Mouse (Mus musculus) neural tube, embryonic 10.5 days (tissue): ENCODE data around the gene Arhgap21.
"Not testable (repeated sequence)": the region's sequence is repeated elsewhere in the genome, so short reads cannot be mapped to it uniquely, and the experiment has no call there.

Experiments used
- DNase-seq: peaks from one replicate; pipeline ENCODE4 v3.0.0-alpha.2; 2017; ENCODE audit warnings: low spot score; ENCODE audit errors: extremely low spot score

Gene Arhgap21

DNA sequence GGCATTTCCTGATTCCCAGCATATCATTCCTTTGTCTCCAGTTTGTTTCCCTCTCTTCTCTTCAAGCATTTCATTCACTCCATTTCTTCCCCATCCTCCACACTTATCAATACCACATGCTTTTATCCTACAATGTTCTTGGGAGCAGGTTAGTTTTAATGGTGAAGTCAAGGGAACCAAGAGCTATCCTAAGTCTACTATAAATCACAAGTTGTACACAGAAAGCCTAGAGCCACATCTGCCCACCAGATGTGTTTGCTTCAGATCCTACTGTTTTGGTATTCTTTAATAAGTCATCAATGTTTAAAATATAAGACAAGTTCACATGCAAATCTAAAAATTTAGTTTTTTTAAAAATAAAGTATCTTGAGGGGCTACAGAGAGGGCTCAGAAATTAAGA lies 27.6 kb downstream of the Arhgap21 start:
- no peak for DNase-seq

DNA sequence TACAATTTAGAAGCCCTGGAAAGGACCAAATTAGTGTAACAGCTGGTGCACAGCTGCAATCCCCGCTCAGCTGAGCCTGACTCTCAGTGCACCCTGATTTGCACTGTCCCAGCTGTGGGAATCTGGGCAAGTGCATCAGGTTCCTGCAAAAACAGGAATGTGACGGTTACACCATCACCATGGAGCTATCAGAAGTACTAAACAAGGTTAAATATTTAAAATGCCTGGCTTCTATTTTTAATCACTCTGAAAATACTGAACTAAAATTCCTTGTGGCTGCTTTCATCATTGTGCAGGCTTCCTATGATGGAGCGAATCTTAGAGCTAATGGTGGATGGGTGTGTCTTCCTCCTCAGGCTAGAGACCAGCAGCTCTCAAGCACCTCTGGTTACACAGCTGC lies 29.3 kb downstream of the Arhgap21 start:
- DNase-seq = no peak

DNA sequence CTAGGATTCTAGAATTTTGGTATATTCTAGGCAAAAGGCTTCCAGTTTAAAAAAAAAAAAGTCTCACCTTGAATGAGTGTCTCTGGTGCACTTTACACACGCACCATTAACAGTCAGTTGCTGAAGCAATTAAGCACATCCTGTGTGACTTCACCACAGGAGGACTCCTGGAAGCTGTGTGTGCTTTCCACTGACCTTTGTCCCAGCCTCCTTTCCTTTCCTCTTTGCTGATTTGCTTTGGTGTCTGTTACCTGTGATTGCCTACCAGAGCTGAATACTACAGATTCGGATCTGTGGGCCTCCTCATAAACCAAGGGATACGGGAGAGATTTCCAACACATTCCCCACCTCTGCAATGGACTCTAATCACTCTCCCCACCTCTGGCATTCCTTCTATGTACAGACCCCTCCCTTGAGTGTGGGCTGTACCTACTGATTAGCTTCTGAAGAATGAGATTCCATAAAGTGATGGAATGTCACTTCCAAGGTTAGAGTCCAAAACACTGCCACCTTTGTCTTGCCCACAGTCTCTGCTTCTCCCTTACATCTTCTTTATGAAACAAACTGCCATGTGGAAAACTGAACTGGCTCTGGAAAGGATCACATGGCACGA lies 32.0 kb downstream of the Arhgap21 start:
- DNase-seq = no peak

DNA sequence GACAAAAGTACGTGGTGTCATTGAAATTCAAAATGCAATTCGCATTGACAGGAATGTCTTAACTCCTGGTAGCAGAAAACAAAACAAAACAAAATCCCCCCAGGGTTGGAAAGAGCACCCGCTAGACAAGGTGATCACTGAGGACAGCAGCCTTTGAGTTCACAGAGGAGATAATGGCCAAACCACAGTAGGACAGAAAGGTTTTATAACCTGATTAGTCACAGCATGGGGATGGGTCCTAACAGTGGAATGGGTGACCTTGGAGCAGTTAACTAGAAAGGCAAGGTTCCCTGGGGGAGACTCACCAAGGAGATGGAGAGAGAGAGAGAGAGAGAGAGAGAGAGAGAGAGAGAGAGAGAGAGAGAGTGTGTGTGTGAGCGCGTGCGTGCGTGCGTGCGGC lies 34.3 kb downstream of the Arhgap21 start:
- DNase-seq = no peak

DNA sequence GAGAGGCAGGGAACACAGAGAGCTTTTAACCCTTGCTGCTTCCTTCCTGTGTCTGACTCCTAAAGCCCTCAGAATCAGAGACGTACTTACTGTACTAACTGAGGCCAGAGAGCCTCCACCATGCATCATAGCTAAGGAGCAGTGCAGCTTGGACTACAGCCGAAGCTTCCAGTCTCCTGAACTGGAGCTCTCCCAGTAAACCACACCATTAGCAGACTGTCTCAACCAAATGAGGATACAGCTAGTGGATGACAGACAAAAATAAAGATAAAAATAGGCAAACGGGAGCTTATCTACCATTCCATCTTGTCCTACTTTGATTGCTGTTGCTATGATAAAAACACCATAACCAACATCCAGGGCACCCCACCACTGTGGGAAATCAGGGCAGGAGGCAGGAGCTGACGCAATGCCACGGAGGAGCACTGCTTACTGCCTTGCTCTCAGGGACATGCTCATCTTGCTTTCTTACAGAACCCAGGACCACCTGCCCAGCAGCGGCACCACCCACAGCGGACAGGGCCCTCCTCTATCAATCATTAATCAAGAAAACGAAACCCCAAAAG lies 35.9 kb downstream of the Arhgap21 start:
- no peak for DNase-seq

DNA sequence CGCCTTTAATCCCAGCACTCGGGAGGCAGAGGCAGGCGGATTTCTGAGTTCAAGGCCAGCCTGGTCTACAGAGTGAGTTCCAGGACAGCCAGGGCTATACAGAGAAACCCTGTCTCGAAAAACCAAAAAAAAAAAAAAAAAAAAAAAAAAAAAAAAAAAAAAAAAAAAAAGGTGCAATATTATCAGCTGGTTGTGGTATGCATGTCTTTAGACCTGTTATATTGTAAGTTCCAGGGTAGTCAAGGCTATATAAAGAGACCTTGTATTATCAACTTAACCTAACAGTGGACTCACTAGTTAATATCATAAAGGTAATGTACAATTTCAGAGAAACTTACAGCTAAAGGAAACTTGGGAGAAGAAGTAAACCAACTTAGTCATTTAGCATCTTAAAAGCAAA lies 36.9 kb downstream of the Arhgap21 start:
- not testable (repeated sequence) for DNase-seq

DNA sequence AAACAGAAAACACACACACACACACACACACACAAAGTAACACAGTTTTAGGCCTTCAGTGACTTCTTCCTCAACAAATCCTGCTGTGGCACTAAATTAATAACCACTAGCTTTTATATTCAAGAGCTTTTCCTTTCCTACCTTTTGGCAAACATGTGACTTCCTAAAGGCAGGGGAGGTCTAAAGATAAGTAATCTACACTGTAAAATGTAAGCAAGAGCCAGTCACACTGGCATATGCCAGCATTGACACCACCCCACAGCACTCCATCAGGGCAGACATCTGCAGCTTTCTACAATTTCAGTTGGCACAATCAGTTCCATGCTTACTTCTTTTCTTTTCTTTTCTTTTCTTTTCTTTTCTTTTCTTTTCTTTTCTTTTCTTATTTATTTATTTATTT lies 40.2 kb downstream of the Arhgap21 start:
- no peak for DNase-seq

DNA sequence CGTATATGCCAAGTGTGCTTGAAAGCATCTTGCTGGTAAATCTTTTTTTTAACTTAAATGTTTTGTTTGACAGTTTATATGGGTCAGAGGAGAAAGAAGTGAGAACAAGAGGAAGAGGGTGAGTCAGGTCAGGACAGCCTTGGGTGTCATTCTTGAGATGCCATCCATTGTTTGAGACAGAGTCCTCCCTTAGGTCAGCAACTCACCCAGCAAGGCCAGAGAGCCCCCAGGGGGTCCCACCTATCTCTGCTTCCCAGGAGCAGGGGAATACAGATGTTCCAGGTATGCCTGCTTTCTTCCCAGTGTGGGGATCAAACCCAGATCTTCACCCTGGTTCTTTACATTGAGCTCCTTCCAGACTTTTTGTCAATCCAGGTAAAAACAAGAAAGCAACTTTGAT lies 43.7 kb downstream of the Arhgap21 start:
- DNase-seq = no peak

DNA sequence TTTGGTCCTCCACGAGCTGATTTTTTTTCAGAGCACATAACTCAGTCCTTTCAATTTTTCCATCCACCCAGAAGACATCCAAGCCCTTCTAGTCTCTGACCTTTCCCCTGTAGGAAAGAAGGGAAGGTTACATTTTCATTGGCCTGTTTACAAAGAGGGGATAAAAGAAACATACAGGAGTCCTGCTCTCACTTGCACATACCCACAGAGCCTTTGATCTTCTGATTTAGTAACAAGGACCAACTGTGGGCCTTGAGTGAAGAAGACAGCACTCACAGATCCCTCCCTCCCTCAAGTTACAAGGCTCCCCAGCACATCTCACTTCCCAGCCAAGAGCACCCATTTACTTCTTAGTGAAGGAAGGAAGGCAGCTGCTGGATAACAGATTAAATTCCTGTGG lies 46.3 kb downstream of the Arhgap21 start:
- no peak for DNase-seq

DNA sequence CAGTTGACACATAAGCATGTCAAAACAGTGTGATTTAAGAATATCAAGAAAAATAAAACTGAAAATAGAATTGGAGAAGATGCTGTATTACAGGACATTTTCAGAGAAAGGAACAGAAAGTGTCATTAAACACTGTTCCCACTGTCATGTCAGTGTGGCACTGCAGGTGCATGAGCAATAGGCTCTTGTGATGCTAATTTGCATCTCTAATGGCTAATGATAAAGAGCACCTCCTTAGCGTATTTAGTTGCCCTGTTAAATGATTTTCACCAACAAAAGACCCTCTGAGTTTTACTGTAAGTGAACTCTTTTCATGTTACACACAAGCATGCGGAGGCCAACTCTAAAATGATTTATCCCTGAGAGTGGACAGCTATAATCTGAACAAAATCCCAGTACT lies 47.1 kb downstream of the Arhgap21 start:
- no peak for DNase-seq

DNA sequence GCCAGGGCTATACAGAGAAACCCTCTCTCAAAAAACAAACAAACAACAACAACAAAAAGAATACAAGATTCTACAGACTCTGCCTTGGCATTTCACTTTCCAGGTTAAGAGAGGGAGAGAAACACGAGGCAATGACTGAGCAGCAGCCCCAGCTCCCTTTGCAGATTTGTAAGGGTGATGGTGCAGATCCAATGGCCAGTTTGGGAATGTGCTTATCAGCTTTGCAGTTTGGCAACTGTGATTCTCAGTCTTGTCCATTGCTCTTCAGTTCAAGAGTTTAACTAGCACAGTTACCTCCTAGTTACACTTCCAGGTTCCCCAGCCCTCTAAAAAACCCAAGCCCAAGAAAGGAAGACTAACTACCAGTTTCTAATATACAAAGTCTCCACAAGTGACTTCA lies 47.7 kb downstream of the Arhgap21 start:
- DNase-seq = no peak

DNA sequence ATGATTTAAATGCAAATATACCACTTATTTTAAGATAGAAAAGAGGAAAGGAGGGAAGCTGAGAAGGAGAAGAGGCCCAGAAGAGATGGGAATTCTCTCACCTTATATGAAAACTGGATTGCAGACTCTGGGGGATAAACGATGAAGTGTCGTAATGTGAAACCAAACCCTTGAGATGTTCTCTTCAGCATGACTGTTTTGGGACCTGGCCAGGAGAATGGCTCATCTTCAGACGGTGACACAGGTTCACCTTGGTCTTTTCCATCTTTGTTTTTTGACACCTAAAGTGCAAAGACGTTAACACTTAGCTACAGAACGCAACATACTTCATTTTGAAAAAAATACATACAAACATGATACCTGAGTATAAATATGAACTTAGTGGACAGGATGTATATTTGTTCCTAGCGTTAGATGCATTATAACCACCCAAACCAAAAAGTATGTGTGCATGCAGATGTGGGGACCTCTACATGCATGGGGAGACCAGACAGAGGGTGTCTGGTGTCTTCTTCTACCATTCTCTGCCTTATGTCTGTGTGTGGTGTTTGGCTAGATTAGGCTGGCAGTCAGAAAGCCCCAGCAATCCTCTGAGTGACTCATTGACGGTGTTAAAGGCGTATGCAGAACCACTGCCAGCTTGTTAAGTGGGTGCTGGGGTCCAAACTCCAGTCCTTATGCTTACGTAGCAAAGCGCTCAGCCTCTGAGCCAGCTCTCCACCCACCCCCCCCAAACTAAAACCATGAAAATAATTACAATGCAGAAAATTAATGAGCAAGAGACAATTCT lies 54.0 kb downstream of the Arhgap21 start:
- no peak for DNase-seq

DNA sequence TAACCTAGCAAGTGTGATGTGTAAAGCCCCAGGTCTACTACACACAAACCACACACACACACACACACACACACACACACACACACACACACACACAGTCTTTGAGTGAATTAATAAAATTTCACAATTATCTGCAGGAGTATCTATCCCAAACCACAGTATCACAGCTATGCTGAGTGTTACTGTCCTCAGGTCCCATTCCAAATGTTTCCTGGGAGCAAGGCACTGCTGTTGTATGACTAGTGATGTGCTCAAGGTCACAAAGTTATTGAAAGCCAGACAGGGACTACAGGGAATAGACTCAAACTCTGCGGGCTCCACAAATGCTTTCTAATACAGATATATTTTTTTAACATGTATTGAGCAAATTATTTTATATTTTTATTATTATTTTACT lies 55.7 kb downstream of the Arhgap21 start:
- no peak for DNase-seq

DNA sequence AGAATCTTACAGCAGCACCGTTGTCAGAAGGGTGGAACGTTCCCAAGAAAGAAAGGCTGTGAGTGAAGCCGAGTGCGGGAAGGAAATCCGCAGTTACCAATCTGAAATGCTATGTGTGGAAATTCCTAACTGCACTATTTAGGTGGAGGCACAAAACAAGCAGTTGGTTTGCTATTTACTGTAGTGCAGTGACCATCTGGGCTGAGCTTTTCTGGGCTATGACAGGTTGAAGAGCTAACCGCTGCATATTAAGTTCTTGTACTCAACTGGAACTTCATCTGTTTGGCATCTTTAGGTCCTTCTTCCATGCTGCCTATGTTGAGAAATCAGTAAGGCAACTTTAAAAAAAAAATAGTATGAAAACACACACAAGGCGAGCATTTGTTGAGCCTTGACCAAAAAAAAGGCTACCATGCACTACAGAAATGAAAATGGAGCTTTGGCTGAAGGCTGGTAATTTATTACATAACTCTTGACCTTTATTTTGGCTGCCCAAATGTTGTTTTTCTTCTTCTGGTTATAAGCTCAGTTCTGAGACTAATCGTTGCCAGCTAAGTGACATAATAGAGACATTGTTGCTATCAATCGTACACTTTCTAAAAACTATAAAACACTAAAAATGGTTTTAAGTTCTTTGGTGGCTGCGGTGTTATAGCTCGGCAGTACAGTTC lies 56.2 kb downstream of the Arhgap21 start:
- DNase-seq = no peak

DNA sequence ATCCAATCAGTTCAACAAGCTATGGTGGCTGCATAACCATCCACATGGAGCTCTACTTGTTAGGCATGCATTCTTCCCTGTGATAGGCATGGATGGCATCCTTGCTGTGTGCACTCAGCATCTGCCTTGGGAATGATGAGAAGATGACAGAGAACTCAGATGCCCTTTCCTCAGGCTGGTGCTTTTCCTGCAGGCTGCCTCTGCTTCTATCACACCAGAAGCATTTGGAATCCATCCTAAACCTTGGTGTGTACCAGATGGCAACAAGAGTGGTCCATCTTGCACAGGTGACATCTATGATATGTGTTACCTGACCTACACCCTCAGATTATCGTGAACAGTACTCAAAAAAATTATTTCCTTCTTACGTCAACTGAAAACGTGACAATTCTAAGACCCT lies 58.2 kb downstream of the Arhgap21 start:
- no peak for DNase-seq

DNA sequence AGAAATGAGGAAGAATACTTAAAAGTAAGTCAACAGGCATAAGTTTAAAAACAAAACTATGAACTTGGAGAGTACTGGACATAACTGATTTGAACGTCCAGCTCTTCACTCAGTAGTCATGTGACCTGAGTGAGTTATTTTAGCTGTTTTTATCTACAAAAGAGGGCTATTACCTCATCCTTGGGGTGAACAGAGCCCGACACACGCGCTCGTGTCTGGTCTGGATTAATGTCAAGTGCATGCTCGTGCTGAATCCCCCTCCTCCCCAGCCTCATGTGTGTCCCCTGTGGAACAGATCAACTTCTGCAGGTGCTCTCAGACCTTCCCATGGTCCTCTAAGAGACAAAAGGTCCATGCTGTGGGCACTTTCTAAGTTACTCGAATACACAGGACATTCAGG lies 59.3 kb downstream of the Arhgap21 start:
- DNase-seq = no peak

DNA sequence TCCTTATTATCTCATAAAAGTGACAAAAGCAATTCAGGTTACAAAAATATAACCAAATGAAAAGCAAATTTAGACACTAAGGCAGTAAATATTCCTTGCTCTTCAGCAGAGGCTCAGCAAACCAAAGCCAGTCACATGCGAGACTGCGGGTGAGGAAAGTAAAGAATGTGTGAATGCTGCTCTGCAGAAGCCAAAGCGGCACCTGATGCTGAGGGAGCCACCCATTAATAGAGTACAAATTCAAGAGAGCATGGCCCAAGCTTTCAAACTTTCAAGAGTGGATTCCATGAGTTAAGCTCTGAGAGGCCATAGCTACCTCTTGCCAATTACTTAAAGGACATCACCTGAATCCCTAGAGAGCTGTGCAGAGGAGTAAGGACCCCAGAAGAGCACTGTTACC lies 61.4 kb downstream of the Arhgap21 start:
- DNase-seq = no peak

DNA sequence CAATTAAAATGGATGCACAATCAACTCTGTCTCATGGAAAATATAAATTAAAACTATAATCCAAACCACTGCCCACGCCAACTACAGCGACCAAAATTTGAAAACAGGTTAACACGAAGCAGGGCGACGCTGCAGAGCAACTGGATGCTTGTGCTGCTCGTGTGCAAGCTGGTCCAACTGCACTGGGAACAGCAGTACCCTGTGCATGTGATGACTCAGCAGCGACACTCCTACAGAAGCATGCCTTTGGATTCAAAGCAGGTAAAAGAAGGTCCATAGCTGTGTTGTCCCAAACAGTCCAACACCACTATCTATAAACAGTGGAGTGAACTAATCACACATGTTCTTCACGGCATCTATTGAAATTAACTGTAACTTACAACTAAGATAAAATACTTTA lies 63.3 kb downstream of the Arhgap21 start:
- DNase-seq = no peak

DNA sequence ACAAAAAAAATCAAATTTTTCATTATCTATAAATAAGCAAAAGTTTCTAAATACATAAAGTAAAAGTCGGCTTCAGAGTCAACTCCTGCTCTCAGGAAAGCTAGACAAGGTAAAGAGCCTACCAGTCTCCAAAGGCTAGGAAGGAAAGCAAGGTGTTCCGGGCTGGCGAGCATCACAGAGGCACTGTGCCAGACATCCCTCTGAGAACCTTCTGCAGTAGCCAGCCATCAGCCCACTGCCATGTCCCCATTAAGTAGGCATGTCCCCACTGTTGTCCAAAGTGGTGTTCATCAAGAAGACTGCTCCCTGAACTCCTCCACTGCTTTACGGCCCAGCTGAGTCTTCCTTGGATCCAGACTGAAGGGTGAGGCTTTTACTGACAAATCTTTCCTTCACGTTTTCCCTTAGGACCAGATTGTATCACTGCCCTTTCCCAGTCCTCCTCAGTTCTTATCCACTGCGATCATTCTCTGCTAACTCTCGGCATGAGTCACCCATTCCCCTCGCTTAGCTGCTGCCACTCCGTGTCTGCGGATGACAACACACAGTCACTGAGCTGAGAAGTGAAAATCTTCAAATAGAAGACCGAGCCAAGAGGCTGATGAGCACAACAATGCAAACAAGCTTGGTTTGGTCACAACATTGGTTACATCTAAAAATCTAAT lies 65.6 kb downstream of the Arhgap21 start:
- DNase-seq = no peak

DNA sequence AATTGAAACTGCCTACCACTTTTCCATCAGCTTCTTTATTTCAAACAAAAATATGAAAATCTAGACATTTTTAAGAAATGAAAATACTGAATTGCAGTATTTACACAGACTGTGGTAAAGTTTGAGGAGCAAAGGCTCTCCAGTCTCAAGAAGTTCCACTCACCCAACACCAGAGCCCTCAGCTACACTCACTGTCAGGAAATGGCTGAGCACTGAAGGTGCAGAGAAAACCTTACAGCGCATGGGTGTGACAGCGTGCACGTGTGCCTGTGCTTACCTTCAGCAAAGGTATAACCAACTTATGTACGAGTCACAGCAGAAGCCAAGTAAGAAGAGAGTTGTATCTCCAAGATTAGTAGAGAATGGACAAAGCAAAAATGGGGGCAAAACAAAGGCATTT lies 66.8 kb downstream of the Arhgap21 start:
- no peak for DNase-seq

DNA sequence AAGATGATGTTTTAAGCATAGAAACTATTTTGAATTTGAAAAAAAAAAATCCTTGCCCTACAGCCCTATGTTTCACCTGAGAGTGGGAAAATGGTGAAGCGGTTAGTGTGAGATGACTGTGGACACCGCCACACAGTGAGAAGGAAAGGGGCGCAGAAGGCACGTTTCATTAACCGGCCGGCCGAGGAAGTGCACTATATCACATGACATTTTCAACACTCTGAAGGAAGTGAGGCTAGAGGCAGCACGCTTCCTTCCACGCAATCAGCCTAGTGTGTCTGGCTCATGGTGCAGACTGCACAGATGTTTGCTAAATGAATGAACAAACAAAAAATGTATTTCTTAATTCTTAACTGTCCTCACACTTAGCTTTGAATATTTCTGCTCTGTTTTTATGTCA lies 69.4 kb downstream of the Arhgap21 start:
- DNase-seq = no peak

DNA sequence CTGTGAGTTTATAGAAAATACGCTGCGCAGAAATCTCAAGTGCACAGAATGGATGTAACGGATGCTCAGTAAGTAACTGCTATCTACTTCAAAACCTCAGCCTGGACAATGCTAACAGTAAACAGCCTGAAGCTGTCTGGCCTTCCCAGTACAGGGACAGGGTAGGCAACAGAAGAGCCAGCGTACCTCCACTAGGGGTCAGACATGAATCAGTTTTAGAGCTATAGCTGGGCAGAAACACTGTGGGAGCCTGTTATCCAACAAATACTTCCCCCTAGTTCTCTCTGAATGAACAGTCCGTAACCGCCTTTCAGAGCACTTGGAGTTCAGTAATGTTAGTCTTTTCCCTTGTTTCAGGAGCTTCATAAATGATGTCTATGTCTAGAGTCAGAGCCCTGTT lies 70.0 kb downstream of the Arhgap21 start:
- DNase-seq = peak; percentile 51
